Mouse (Mus musculus) embryonic facial prominence, embryonic 11.5 days (tissue): Measurements from ENCODE around the gene Zfx. TPM values are rescaled to one million over a fixed set of nuclear protein-coding genes. Genes with fewer than 3 reads are reported as not detected.

ENCODE experiments used
- ATAC-seq: fragments of 200-750 bp; cut with Nextera tagmentation; replicated peaks from 2 replicates; pipeline ENCODE4 v1.8.0; 2017; ENCODE audit warnings: low read depth; ENCODE audit not compliant: insufficient number of reproducible peaks, low FRiP score, low TSS enrichment
- DNase-seq: peaks from one replicate; pipeline ENCODE4 v3.0.0-alpha.2; 2015; ENCODE audit warnings: low spot score
- H3K27ac ChIP-seq: fragments of 300-500 bp; sonication (generic); replicated peaks from 2 replicates; pipeline ENCODE4 v1.5.1; 2014; ENCODE audit warnings: mild to moderate bottlenecking, low read depth, low read length, control low read depth
- H3K27me3 ChIP-seq: fragments of 300-500 bp; sonication (generic); 2 replicates; pipeline ENCODE4 v1.6.1; 2014; ENCODE audit warnings: mild to moderate bottlenecking, low read length, moderate library complexity, mixed read lengths; ENCODE audit not compliant: control insufficient read depth, insufficient read depth
- H3K36me3 ChIP-seq: fragments of 300-500 bp; sonication (generic); replicated peaks from 2 replicates; pipeline ENCODE4 v1.6.1; 2014; ENCODE audit warnings: low read depth, mild to moderate bottlenecking, low read length, moderate library complexity, mixed read lengths; ENCODE audit not compliant: control insufficient read depth, insufficient read depth
- H3K4me1 ChIP-seq: fragments of 300-500 bp; sonication (generic); 2 replicates; pipeline ENCODE4 v1.6.1; 2014; ENCODE audit warnings: low read length, mixed read lengths; ENCODE audit not compliant: control insufficient read depth, insufficient read depth
- H3K4me2 ChIP-seq: fragments of 300-500 bp; sonication (generic); 2 replicates; pipeline ENCODE4 v1.6.1; 2014; ENCODE audit warnings: low read depth, mild to moderate bottlenecking, control low read depth, low read length, moderate library complexity
- H3K4me3 ChIP-seq: fragments of 300-500 bp; sonication (generic); 2 replicates; pipeline ENCODE4 v1.5.1; 2014; ENCODE audit warnings: low read depth, low read length, control low read depth
- H3K9ac ChIP-seq: fragments of 300-500 bp; sonication (generic); replicated peaks from 2 replicates; pipeline ENCODE4 v1.6.1; 2014; ENCODE audit warnings: mild to moderate bottlenecking, control low read depth, low read length
- H3K9me3 ChIP-seq: fragments of 300-500 bp; sonication (generic); replicated peaks from 2 replicates; pipeline ENCODE4 v1.6.1; 2016; ENCODE audit warnings: mild to moderate bottlenecking, low read length, inconsistent platforms, mixed read lengths; ENCODE audit not compliant: control insufficient read depth
- WGBS: fragments of 180-500 bp; shearing (Covaris S2); extraction: QIAGEN DNeasy Blood & Tissue Kit; methylation state at CpG from one replicate; pipeline ENCODE4 v1.1.7; 2014; 5-methylcytosine and 5-hydroxymethylcytosine counted together
- polyA plus RNA-seq: library from polyadenylated mRNA; unstranded; fragments of >200 nt; fragmentation: Nextera tagmentation; extraction: Ambion mirVana; gene quantifications from 2 replicates; pipeline ENCODE4 v1.2.1, GENCODE M21; 2014

Gene Zfx
- 27.8 and 30.1 TPM in 2 replicates for polyA plus RNA-seq

DNA sequence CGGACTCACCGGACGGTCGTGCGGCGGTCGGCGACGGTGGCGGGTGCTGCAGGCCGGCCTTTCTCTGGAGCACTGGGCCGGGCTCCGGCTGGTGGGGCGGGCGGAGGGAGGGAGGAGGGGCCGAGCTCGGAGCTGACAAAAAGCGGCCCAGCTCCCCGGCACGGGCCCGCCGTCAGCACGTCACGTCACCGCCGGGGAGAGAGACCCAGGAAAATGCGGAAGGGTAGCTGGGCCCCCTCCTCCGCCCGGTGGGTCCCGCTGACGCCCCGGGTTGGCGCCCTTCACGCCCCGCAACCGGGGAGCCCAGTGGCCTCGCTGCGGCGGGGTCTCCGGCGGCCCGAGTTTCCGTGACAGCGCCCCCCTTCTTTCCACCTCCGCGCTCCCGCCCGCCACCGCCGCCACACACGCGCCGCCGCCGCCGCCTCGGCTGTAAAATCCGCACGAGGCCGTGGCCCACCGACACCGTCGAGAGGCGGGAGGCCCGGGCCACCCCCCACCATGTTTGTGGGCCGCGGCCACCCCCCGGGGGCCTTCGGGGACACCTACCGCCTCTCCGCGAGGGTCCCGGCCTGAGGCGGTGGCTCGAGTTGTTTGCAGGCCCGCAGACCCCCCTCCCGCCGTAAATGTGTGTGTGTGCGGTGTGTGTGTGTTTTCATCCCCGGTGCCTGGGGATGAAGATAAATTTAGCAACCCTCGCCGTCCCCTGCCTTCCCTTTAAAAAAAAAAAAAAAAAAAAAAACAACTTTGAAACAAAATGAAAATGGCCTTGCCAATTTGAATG is at the start of gene Zfx:
Gene Zfx (minus strand): TSS at position 644 of the 781 bp plus-strand sequence.
- Histone ChIP-seq H3K27ac (peak within 1 kb of the TSS; percentile 99), H3K27me3 (peaks cover 6% of the 10 kb centered on the region; the same call in 1 of the 2 replicates), H3K36me3 (no peaks in the 10 kb centered on the region), H3K4me2 (peak within 1 kb of the TSS; percentile 42), H3K9me3 (no peaks in the 10 kb centered on the region), H3K9ac (peak within 1 kb of the TSS; percentile 95), H3K4me3 (peak within 1 kb of the TSS; percentile 55), H3K4me1 (no peaks in the 10 kb centered on the region)
- 22% methylated on average over 33 of the region's 82 CpGs for WGBS
- peak; percentile 60 for DNase-seq
- peak; percentile 79 for ATAC-seq

- Histone ChIP-seq H3K4me2 (no peak overlapping the region), H3K4me3 (no peak overlapping the region), H3K4me1 (no peaks in the 10 kb centered on the region), H3K27ac (no peak overlapping the region), H3K27me3 (peaks cover 2% of the 10 kb centered on the region; the same call in 1 of the 2 replicates), H3K36me3 (no peaks in the 10 kb centered on the region), H3K9me3 (no peaks in the 10 kb centered on the region), H3K9ac (no peak overlapping the region)
- WGBS: 81% methylated on average over 6 of the region's 6 CpGs
- no peak for DNase-seq
- ATAC-seq: no peak
These were observed 45.8 kb upstream of the Zfx start for GRCm38 (mm10) chrX:94169348-94169747.

- Histone ChIP-seq H3K36me3 (no peaks in the 10 kb centered on the region), H3K4me3 (no peak overlapping the region), H3K27me3 (peaks cover 7% of the 10 kb centered on the region), H3K9ac (no peak overlapping the region; the same call in 1 of the 2 replicates), H3K4me2 (no peak overlapping the region), H3K27ac (no peak overlapping the region), H3K9me3 (no peaks in the 10 kb centered on the region), H3K4me1 (no peaks in the 10 kb centered on the region)
- WGBS: 41% methylated on average over 11 of the region's 11 CpGs
- no peak for ATAC-seq
- no peak for DNase-seq
These were observed 28.8 kb upstream of the Zfx start for GRCm38 (mm10) chrX:94152251-94152830.

- no peak overlapping the region for H3K9ac ChIP-seq
- no peak overlapping the region for H3K4me3 ChIP-seq
- 81% methylated on average over 19 of the region's 19 CpGs for WGBS
- no peak overlapping the region for H3K27ac ChIP-seq
- H3K27me3 ChIP-seq: peaks cover 8% of the 10 kb centered on the region
- ATAC-seq (no peak), DNase-seq (no peak)
- no peaks in the 10 kb centered on the region for H3K36me3 ChIP-seq
- no peak overlapping the region for H3K4me2 ChIP-seq
- H3K9me3 ChIP-seq: no peaks in the 10 kb centered on the region
- H3K4me1 ChIP-seq: no peaks in the 10 kb centered on the region
These were observed 27.0 kb upstream of the Zfx start for GRCm38 (mm10) chrX:94150471-94150870.

DNA sequence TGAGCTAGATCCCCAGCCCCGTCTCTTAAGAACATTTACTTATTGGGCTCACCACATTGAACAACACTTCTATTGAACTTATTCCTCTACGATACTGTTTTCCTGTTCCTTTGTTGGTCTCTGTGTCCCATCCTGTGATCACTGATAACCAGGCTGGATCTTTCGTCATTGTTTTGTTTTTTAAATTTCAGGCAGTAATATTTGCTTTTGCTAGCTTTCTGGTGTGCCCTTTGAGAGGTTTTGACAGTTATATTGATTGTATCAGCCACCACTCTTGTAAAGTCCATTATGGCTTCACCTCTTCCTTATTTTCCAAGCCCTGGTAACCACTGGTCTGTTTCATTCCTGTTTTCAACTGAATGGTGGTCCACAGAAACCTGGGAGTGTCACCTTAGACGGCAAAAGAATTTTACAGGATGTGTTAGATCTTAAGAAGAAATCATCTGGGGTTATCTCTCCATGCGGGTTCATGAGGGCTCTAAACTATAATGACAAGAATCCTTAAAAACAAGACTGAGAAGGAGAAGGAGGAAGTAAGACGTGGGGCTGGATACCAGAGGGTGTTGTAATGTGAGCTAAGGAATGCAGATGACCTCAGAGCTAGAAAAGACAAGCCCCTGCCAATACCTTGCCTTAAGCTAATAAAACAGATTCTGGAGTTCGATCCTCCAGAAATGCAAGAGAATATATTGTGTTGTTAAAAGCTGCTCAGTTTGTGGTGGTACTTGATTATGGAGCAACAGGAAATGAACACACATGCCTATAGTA is 18.7 kb upstream of the Zfx start:
- ATAC-seq (no peak), DNase-seq (no peak)
- H3K4me1 ChIP-seq: no peaks in the 10 kb centered on the region
- H3K27me3 ChIP-seq: peaks cover 4% of the 10 kb centered on the region; the same call in 1 of the 2 replicates
- H3K4me3 ChIP-seq: no peak overlapping the region
- H3K36me3 ChIP-seq: no peaks in the 10 kb centered on the region
- no peak overlapping the region for H3K27ac ChIP-seq
- H3K9ac ChIP-seq: no peak overlapping the region
- H3K4me2 ChIP-seq: no peak overlapping the region
- no peaks in the 10 kb centered on the region for H3K9me3 ChIP-seq
- 63% methylated on average over 7 of the region's 7 CpGs for WGBS

DNA sequence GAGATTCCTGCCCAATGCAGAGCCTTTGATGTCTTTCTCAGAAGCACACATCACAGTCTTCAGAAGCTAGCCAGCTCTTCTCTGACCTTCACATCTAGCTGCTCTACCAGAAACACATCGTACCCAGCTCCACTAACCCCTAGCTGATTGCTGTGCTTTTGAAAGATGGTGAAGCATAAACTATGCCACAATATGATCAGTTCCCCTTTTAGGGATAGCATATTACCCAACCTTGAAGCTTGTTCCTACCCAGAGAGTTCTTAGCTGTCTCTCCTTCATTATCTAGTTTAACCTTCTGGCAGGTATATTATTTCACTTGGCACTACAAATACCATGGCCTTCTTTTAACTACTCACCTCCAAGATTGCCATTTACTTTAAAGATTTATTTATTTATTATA is 16.6 kb upstream of the Zfx start:
- DNase-seq (no peak), ATAC-seq (no peak)
- Histone ChIP-seq H3K36me3 (no peaks in the 10 kb centered on the region), H3K27me3 (peaks cover 2% of the 10 kb centered on the region; the same call in 1 of the 2 replicates), H3K4me3 (no peak overlapping the region), H3K9me3 (no peaks in the 10 kb centered on the region), H3K4me1 (no peaks in the 10 kb centered on the region), H3K4me2 (no peak overlapping the region), H3K27ac (no peak overlapping the region), H3K9ac (no peak overlapping the region)
- 84% methylated on average over 1 of the region's 1 CpGs for WGBS

DNA sequence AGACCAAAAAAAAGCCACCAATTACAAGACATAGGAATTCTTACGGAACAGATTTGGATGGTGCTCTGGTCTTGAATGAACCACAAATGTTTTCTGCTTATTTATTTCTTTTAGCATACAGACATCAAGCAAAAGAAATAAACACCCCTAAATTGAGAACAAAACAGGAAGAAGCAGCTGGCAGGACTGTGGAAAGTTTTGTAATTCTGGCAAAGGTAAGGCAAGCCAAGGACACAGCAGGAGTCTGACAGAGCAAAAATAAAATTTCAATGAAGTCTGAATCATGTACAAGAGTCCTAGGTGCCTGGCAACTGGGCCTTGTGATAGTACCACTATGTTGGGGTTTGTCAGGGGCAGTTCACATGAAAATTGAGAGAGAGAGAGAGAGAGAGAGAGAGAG is 14.8 kb upstream of the Zfx start:
- Histone ChIP-seq H3K4me1 (no peaks in the 10 kb centered on the region), H3K9ac (no peak overlapping the region), H3K27ac (no peak overlapping the region), H3K9me3 (no peaks in the 10 kb centered on the region), H3K36me3 (no peaks in the 10 kb centered on the region), H3K4me2 (no peak overlapping the region), H3K4me3 (no peak overlapping the region), H3K27me3 (peaks cover 2% of the 10 kb centered on the region; the same call in 1 of the 2 replicates)
- no peak for DNase-seq
- 78% methylated on average over 1 of the region's 1 CpGs for WGBS
- no peak for ATAC-seq
